Mouse (Mus musculus): ENCODE results near the gene Mettl11b. TPM values are rescaled to one million over a fixed set of nuclear protein-coding genes. Genes with fewer than 3 reads are reported as not detected.

Gene Mettl11b
- total and polyA plus RNA-seq, 2 experiments from 2014 or later: 0.16 TPM; not detected in 1

DNA sequence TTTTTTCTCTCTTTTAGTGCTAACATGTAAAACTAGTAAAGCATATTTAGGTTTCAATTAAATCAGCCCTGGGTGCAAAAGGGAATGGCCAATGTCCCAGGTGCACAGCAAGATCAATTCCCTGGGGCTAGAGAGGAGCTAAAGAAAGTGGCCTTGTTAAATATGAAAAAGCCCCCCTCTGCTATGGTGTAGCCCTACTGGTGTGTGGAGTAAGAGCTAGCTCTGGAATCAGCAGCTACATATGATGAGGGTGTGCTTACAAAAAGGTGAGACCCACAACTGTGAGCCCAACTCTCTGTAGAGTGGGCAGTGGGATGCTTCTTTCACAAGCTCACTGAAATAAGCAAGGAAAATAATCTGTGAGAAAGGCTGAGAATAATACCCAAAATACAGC is 66.5 kb downstream of the Mettl11b start:
- Histone ChIP-seq H3K27ac (ENCODE audit: low read depth) (no peak overlapping the region), H3K4me3 (ENCODE audit: low read depth, low read length) (no peak overlapping the region), H3K9ac (replicated peaks; ENCODE audit: low read depth, low read length) (no peak overlapping the region), H3K4me1 (ENCODE audit: control insufficient read depth, insufficient read depth) (no peaks in the 10 kb centered on the region), H3K4me2 (ENCODE audit: low read depth, low read length) (no peak overlapping the region), H3K36me3 (replicated peaks; ENCODE audit: control insufficient read depth, insufficient read depth, low read length) (no peaks in the 10 kb centered on the region), H3K9me3 (replicated peaks; ENCODE audit: control insufficient read depth, low read length) (no peaks in the 10 kb centered on the region), H3K27me3 (ENCODE audit: control insufficient read depth, insufficient read depth, low read length) (no peaks in the 10 kb centered on the region)
- DNase-seq (ENCODE audit: low spot score) (no peak), ATAC-seq (ENCODE audit: insufficient read depth, low read depth) (no peak)
- TF ChIP-seq EP300 (IDR thresholded peaks at IDR 0.05; ENCODE audit: low read depth) (no peak), CTCF (IDR thresholded peaks at IDR 0.05; ENCODE audit: low read depth) (no peak)

DNA sequence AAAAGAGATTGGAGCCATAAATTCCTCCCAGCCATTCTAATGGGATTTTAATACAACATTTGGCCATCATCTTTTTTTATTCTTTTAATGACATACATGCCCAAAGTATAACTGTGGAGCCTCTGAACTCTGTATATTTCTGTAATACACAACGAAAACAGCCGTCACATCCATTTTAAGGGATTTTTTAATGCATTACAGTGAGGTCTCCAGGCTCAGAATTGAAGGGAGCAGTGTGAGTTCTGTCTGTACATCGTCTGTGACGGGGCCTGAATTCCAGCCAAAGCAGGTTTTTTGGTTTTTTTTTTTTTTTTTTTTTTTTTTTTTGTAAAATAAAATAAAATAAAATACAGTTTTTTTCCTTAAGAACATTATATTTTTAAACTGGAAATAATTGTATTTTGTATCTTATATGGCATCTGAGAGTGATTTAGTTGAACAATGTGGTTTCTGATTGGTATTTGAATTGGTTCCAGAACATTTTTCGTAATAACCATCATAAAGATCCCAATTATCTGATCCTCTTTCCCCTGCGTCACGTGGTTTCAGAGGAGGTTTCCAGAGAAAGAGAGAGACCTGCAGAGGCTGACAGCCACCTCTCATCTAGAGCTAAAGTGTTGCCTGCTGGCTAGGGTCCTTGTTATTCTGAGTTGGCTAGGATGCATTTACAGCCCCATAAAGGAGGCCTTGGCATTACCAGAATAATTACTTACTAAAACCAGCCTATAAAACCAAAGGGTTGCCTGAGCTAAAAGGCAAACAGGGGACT is 67.1 kb downstream of the Mettl11b start:
- no peak for TF ChIP-seq EP300 (IDR thresholded peaks at IDR 0.05; ENCODE audit: low read depth)
- H3K27ac ChIP-seq (ENCODE audit: low read depth): no peak overlapping the region
- no peaks in the 10 kb centered on the region for H3K9me3 ChIP-seq (replicated peaks; ENCODE audit: control insufficient read depth, low read length)
- 75% methylated on average over 7 of the region's 7 CpGs for WGBS
- no peaks in the 10 kb centered on the region for H3K4me1 ChIP-seq (ENCODE audit: control insufficient read depth, insufficient read depth)
- no peak overlapping the region for H3K4me2 ChIP-seq (ENCODE audit: low read depth, low read length)
- no peaks in the 10 kb centered on the region for H3K36me3 ChIP-seq (replicated peaks; ENCODE audit: control insufficient read depth, insufficient read depth, low read length)
- no peaks in the 10 kb centered on the region for H3K27me3 ChIP-seq (ENCODE audit: control insufficient read depth, insufficient read depth, low read length)
- H3K9ac ChIP-seq (replicated peaks; ENCODE audit: low read depth, low read length): no peak overlapping the region
- DNase-seq (ENCODE audit: low spot score): no peak
- no peak for ATAC-seq (ENCODE audit: insufficient read depth, low read depth)
- H3K4me3 ChIP-seq (ENCODE audit: low read depth, low read length): no peak overlapping the region

DNA sequence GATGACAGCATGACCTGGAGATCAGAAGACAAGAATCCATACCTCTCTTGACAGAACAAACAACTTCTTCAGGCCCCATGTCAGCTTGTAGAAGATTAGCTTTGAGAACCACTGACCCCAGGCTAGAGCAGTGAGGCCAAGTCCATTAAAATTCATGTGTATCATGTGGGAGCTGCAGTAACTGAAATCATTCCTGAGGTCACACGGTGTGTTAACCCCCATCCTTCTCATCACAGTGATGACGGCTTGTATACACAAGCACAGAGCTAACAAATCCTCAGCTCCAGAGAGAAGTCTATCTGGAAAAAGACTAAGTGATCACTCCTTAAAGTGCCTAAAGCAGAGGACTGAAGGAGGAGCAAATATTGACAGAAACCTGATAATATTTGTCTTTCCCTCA is 68.0 kb downstream of the Mettl11b start:
- H3K36me3 ChIP-seq (replicated peaks; ENCODE audit: control insufficient read depth, insufficient read depth, low read length): no peaks in the 10 kb centered on the region
- no peaks in the 10 kb centered on the region for H3K27me3 ChIP-seq (ENCODE audit: control insufficient read depth, insufficient read depth, low read length)
- no peak for ATAC-seq (ENCODE audit: insufficient read depth, low read depth)
- DNase-seq (ENCODE audit: low spot score): no peak
- no peak overlapping the region for H3K4me2 ChIP-seq (ENCODE audit: low read depth, low read length)
- H3K4me1 ChIP-seq (ENCODE audit: control insufficient read depth, insufficient read depth): no peaks in the 10 kb centered on the region
- WGBS: 55% methylated on average over 2 of the region's 2 CpGs
- H3K9ac ChIP-seq (replicated peaks; ENCODE audit: low read depth, low read length): no peak overlapping the region
- H3K27ac ChIP-seq (ENCODE audit: low read depth): no peak overlapping the region
- H3K4me3 ChIP-seq (ENCODE audit: low read depth, low read length): no peak overlapping the region
- TF ChIP-seq CTCF (IDR thresholded peaks at IDR 0.05; ENCODE audit: low read depth) (no peak), EP300 (IDR thresholded peaks at IDR 0.05; ENCODE audit: low read depth) (no peak)
- no peaks in the 10 kb centered on the region for H3K9me3 ChIP-seq (replicated peaks; ENCODE audit: control insufficient read depth, low read length)

DNA sequence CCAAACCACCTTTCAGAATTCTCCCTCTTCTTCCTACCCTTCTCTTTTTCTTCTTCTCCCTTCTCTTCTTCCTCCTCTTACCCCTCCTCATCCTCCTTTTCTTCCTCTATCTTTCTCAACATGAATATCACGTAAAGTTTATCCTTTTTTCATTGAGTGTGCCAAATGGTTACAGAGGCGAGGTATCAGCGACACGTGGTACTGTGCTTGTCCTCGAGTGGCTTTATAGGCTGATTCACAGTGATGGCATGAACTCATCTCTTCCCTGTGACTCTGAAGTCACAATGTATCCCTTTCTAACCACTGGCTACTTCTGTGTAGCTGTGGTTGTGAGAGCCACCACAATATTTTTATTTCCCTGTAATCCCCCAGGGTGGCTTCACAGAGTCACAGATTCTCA is 68.6 kb downstream of the Mettl11b start:
- Histone ChIP-seq H3K9ac (replicated peaks; ENCODE audit: low read depth, low read length) (no peak overlapping the region), H3K36me3 (replicated peaks; ENCODE audit: control insufficient read depth, insufficient read depth, low read length) (no peaks in the 10 kb centered on the region), H3K4me2 (ENCODE audit: low read depth, low read length) (no peak overlapping the region), H3K4me1 (ENCODE audit: control insufficient read depth, insufficient read depth) (no peaks in the 10 kb centered on the region), H3K4me3 (ENCODE audit: low read depth, low read length) (no peak overlapping the region), H3K9me3 (replicated peaks; ENCODE audit: control insufficient read depth, low read length) (no peaks in the 10 kb centered on the region), H3K27ac (ENCODE audit: low read depth) (no peak overlapping the region), H3K27me3 (ENCODE audit: control insufficient read depth, insufficient read depth, low read length) (no peaks in the 10 kb centered on the region)
- no peak for ATAC-seq (ENCODE audit: insufficient read depth, low read depth)
- DNase-seq (ENCODE audit: low spot score): no peak
- no peak for TF ChIP-seq CTCF (IDR thresholded peaks at IDR 0.05; ENCODE audit: low read depth)
- TF ChIP-seq EP300 (IDR thresholded peaks at IDR 0.05; ENCODE audit: low read depth): no peak
- 88% methylated on average over 5 of the region's 5 CpGs for WGBS

Other genes starting within 250 kb of the Mettl11b start
- gene Kifap3, start 54.4 kb upstream of the Mettl11b start, total RNA-seq (2014; rRNA removed; ENCODE audit: low replicate concordance): 9.5 and 18.7 TPM in 2 replicates
- gene Kifap3, start 54.4 kb upstream of the Mettl11b start, polyA plus RNA-seq (2015; fragmentation: Nextera tagmentation; extraction: Ambion mirVana): 12.4 and 13.3 TPM in 2 replicates
- 11.2 and 11.9 TPM in 2 replicates for gene Scyl3, start 203.9 kb upstream of the Mettl11b start, total RNA-seq (2014; rRNA removed; ENCODE audit: low replicate concordance)
- 6.4 and 7.3 TPM in 2 replicates for gene Scyl3, start 203.9 kb upstream of the Mettl11b start, polyA plus RNA-seq (2015; fragmentation: Nextera tagmentation; extraction: Ambion mirVana)

All from heart, postnatal 0 days (tissue).